Mouse (Mus musculus) heart, embryonic 11.5 days (tissue): ENCODE data around the gene Ppl. TPM values are rescaled to one million over a fixed set of nuclear protein-coding genes. Genes with fewer than 3 reads are reported as not detected.

Experiments
- ATAC-seq: fragments of 200-750 bp; cut with Nextera tagmentation; replicated peaks from 2 replicates; pipeline ENCODE4 v1.8.0; 2017; ENCODE audit warnings: moderate library complexity; ENCODE audit not compliant: insufficient number of reproducible peaks, low FRiP score, low TSS enrichment
- H3K27ac ChIP-seq: fragments of 300-500 bp; sonication (generic); 2 replicates; pipeline ENCODE4 v1.5.1; 2014; ENCODE audit warnings: mild to moderate bottlenecking, low read depth, low read length
- H3K27me3 ChIP-seq: fragments of 300-500 bp; sonication (generic); 2 replicates; pipeline ENCODE4 v1.6.1; 2014; ENCODE audit warnings: mild to moderate bottlenecking, low read length, mixed read lengths; ENCODE audit not compliant: control insufficient read depth, insufficient read depth
- H3K36me3 ChIP-seq: fragments of 300-500 bp; sonication (generic); 2 replicates; pipeline ENCODE4 v1.6.1; 2014; ENCODE audit warnings: mild to moderate bottlenecking, low read length, moderate library complexity, mixed read lengths; ENCODE audit not compliant: control insufficient read depth, insufficient read depth
- H3K4me1 ChIP-seq: fragments of 300-500 bp; sonication (generic); 2 replicates; pipeline ENCODE4 v1.6.1; 2014; ENCODE audit warnings: low read length; ENCODE audit not compliant: control insufficient read depth, insufficient read depth
- H3K4me2 ChIP-seq: fragments of 300-500 bp; sonication (generic); 2 replicates; pipeline ENCODE4 v1.6.1; 2014; ENCODE audit warnings: mild to moderate bottlenecking, moderate library complexity
- H3K4me3 ChIP-seq: fragments of 300-500 bp; sonication (generic); 2 replicates; pipeline ENCODE4 v1.5.1; 2014; ENCODE audit warnings: low read depth, low read length
- H3K9ac ChIP-seq: fragments of 300-500 bp; sonication (generic); 2 replicates; pipeline ENCODE4 v1.6.1; 2014; ENCODE audit warnings: mild to moderate bottlenecking, low read depth, low read length, moderate library complexity
- H3K9me3 ChIP-seq: fragments of 300-500 bp; sonication (generic); replicated peaks from 2 replicates; pipeline ENCODE4 v1.6.1; 2016; ENCODE audit warnings: low read length; ENCODE audit not compliant: control insufficient read depth
- WGBS: fragments of 180-500 bp; shearing (Covaris S2); extraction: QIAGEN DNeasy Blood & Tissue Kit; methylation state at CpG from one replicate; pipeline ENCODE4 v1.1.7; 2014; ENCODE audit not compliant: insufficient replicate concordance; 5-methylcytosine and 5-hydroxymethylcytosine counted together
- polyA plus RNA-seq: library from polyadenylated mRNA; unstranded; fragments of >200 nt; fragmentation: Nextera tagmentation; extraction: Ambion mirVana; gene quantifications from 2 replicates; pipeline ENCODE4 v1.2.1, GENCODE M21; 2014

Gene Ppl
- polyA plus RNA-seq, 1 experiment from 2014 or later = 1.3 TPM

DNA sequence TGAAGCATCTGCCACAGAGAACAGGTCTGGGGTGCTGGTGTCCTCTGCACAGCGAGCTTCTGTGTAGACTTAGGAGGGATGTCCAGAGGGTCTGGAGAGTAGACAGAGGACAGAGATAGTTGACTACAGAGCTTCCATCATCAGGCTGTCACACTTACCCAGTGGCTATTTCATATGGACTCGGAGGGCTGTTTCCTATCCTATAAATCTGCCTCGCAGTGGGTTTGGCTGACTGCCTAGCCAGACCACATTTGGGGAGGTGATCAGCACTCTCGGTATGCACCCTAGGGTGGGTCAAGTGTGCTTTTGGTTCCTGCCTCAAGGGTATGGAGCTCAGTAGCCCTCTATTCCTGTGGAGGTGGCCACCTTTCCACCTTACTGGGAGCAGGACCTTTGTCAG lies 47.0 kb downstream of the Ppl start:
- Histone ChIP-seq H3K27me3 (no peaks in the 10 kb centered on the region), H3K4me3 (no peak overlapping the region), H3K4me2 (no peak overlapping the region), H3K36me3 (peaks cover 25% of the 10 kb centered on the region), H3K4me1 (peaks cover 5% of the 10 kb centered on the region; the same call in 1 of the 2 replicates), H3K9me3 (no peaks in the 10 kb centered on the region), H3K9ac (no peak overlapping the region), H3K27ac (no peak overlapping the region)
- ATAC-seq = no peak
- WGBS = 87% methylated on average over 4 of the region's 4 CpGs

DNA sequence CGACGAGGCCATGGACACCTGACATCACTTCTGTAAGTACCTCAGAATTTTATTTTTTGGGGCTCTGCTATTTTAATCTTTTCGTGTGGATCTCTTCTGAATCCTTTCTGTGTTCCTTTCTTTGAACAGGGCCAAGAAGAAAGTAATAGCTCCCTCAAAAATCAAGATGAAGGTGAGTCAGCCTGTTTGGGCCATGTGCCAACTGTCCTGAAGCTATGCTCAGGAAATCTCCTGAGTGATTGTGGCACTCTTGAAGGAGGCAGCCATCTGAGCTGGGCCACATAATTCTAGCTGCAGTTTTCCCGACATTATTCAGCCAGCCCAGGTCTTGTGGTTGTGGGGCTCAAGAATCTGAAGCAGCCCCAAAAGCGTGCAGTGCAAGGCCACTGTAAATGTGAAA lies 57.9 kb downstream of the Ppl start:
- no peaks in the 10 kb centered on the region for H3K4me1 ChIP-seq
- no peak overlapping the region for H3K4me3 ChIP-seq
- H3K9me3 ChIP-seq = no peaks in the 10 kb centered on the region
- H3K27me3 ChIP-seq = no peaks in the 10 kb centered on the region
- peaks cover 45% of the 10 kb centered on the region for H3K36me3 ChIP-seq
- no peak for ATAC-seq
- H3K9ac ChIP-seq = no peak overlapping the region
- H3K27ac ChIP-seq = no peak overlapping the region
- no peak overlapping the region for H3K4me2 ChIP-seq
- 85% methylated on average over 5 of the region's 5 CpGs for WGBS

DNA sequence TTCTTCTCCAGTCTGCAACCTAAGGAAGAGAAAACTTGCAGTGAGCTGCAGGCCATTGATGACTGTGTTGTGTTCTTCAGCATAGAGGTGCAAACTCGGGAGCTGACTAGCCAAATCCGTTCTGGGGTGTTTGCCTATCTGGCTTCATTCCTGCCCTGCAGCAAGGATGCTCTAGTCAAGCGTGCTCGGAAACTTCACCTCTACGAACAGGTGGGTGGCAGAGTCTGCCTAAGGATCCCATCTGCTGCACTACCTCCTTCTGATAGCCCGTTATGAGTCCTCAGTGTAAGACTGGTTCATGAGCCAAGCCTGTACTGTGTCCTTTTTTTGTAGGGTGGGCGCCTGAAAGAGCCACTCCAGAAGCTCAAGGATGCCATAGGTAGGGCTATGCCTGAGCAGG lies 60.2 kb downstream of the Ppl start:
- H3K27me3 ChIP-seq = no peaks in the 10 kb centered on the region

DNA sequence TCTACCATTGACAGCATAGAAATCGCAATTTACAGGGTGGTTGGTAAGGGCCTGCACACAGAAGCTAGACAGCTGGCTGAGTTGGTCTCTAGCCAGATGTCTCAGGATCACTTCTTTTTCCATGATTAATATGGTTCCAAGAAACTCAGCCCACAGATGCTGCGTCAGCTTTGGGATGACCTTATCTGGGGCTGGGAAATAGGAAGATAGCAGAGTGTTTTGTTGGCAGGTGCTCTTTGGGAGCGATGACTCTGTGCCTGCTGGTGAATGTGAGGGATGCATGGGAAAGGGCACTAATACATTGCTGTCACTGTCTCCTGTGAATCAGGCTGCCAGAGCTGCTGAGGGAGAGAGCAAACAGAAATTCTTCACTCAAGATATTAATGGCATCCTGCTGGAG lies 61.9 kb downstream of the Ppl start:
- no peak overlapping the region for H3K9ac ChIP-seq
- H3K27me3 ChIP-seq = no peaks in the 10 kb centered on the region
- H3K4me1 ChIP-seq = no peaks in the 10 kb centered on the region
- ATAC-seq = no peak
- H3K27ac ChIP-seq = no peak overlapping the region
- no peak overlapping the region for H3K4me3 ChIP-seq
- peaks cover 37% of the 10 kb centered on the region for H3K36me3 ChIP-seq
- no peak overlapping the region for H3K4me2 ChIP-seq
- WGBS = 84% methylated on average over 3 of the region's 3 CpGs
- no peaks in the 10 kb centered on the region for H3K9me3 ChIP-seq

More for the DNA sequence above, 60.2 kb downstream of the Ppl start:
- Histone ChIP-seq H3K27ac (no peak overlapping the region), H3K9ac (no peak overlapping the region), H3K4me2 (no peak overlapping the region), H3K9me3 (no peaks in the 10 kb centered on the region), H3K4me3 (no peak overlapping the region), H3K36me3 (peaks cover 42% of the 10 kb centered on the region), H3K4me1 (no peaks in the 10 kb centered on the region)
- 85% methylated on average over 7 of the region's 7 CpGs for WGBS
- no peak for ATAC-seq

DNA sequence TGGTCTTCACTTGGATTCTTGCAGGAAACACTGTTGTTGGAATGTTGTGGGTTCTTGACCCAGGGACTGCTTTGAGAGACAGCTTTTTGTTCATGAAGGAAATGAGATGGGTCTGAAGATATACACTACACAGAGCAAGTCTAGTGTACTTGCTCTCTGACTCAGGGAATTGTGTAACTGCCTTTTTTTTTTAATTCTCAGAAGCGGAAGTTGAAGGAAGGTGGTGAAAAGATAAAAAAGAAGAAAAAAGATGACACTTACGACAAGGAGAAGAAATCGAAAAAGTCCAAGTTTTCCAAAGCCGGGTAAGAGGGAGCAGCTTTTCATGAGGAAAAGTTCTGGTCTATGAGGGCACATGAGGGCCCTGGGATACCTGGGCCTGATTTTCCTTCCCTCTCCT lies 68.7 kb downstream of the Ppl start:
- no peak overlapping the region for H3K27ac ChIP-seq
- H3K36me3 ChIP-seq = peaks cover 20% of the 10 kb centered on the region
- H3K4me3 ChIP-seq = no peak overlapping the region
- no peak for ATAC-seq
- no peaks in the 10 kb centered on the region for H3K9me3 ChIP-seq
- WGBS = 91% methylated on average over 4 of the region's 4 CpGs
- no peak overlapping the region for H3K9ac ChIP-seq
- no peaks in the 10 kb centered on the region for H3K27me3 ChIP-seq
- H3K4me2 ChIP-seq = no peak overlapping the region
- H3K4me1 ChIP-seq = no peaks in the 10 kb centered on the region

DNA sequence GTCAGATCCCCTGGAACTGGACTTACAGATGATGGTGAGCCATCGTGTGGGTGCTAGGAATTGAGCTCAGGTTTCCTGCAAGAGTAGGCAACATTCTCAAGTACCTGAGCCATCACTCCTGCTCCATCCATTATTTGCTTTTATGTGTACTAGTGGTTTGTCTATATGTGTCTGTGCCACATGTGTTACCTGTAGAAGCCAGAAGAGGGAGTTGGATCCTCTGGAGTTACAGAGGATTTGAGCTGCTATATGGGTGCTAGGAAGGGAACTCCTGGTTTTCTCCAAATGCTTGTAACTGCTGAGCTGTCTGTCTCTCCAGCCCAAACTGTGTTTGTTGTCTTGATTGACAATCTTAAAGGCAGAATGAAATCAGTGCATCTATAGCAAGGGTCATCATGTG lies 74.1 kb downstream of the Ppl start:
- H3K4me1 ChIP-seq = no peaks in the 10 kb centered on the region
- H3K36me3 ChIP-seq = peaks cover 17% of the 10 kb centered on the region; the same call in 1 of the 2 replicates
- no peak overlapping the region for H3K9ac ChIP-seq
- no peak overlapping the region for H3K27ac ChIP-seq
- H3K4me3 ChIP-seq = no peak overlapping the region
- no peaks in the 10 kb centered on the region for H3K9me3 ChIP-seq
- WGBS = 91% methylated on average over 1 of the region's 1 CpGs
- no peaks in the 10 kb centered on the region for H3K27me3 ChIP-seq
- H3K4me2 ChIP-seq = no peak overlapping the region
- ATAC-seq = no peak

DNA sequence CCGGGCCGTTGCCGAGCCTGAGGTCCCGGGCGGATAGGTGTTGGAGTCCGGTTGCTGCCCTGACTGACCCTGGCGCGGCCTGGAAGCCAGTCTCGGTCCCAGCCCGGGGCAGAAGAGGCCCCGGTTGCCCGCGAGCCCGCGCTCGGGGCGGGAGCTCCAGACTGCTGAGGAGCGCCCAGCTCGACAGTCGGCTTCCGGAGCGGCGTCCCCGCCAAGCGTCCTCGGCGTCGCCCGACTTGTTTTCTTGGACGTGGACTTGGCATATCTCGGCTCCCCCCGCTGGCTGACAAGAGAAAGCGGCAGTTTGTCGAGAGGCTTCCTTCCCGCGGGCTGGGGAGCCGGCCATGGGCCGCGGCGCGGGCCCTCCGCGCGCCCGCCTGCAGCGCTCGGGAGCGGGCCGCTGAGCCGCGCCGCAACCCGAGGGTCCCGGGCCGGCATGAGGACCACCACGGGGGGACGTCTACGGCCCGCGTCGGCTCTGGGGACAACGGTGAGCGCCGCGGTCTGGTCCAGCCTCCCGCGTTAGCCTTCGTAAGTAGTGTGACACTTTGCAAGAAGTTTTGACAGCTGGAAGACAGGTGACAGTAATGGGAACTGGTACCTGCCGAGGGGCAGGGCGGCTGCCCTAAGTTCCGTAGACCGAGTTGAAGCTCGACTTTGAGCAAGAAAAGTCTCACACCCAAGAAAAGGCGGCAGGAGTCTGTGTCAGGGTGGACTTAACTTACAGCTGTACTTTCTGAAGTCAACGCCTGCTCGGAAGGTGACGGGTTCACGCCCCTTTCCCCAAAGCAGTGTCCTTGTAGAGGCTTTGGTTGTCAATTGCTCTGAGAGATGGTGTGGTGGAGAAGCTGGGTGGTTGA lies 81.7 kb downstream of the Ppl start:
- H3K27me3 ChIP-seq = no peaks in the 10 kb centered on the region
- H3K4me1 ChIP-seq = peaks cover 14% of the 10 kb centered on the region; the same call in 1 of the 2 replicates
- H3K9ac ChIP-seq = peak overlapping the region; percentile 94
- peak overlapping the region; percentile 96 for H3K4me2 ChIP-seq
- peak overlapping the region; percentile 97 for H3K27ac ChIP-seq
- under 1% methylated on average over 78 of the region's 78 CpGs for WGBS
- H3K36me3 ChIP-seq = peaks cover 16% of the 10 kb centered on the region; the same call in 1 of the 2 replicates
- peak; percentile 62 for ATAC-seq
- peak overlapping the region; percentile 97 for H3K4me3 ChIP-seq
- H3K9me3 ChIP-seq = no peaks in the 10 kb centered on the region

DNA sequence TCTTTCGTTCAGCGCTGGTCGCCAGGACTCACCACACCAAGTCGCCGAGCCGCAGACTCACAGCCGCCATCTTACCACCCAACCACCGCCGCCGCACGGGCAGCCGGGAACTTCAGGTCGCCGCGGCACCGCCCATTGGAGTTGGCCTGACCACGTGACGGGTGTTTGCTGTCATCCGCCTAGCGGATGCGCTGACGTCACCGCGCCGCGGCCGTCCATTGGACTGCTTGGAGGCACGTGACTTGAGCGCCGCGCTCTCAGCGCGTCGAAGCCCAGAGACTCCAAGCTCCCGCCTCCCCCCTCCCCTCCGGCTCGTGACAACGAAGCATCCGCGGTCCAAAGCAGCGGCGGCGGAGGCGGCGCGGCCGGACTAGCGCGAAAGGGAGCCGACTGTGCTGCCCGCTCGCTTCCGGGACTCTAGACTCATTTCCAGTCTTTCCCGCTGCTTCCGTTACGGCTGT lies 82.4 kb downstream of the Ppl start, which contains the start of the genes Glyr1 and Ubn1:
Gene Glyr1 (minus strand): TSS at position 90 of the 461 bp plus-strand sequence.
Gene Ubn1 (plus strand): TSS at position 284 of the 461 bp plus-strand sequence.
- Histone ChIP-seq H3K4me3 (peak within 1 kb of the TSS; percentile 97), H3K4me2 (peak within 1 kb of the TSS; percentile 96), H3K4me1 (peaks cover 14% of the 10 kb centered on the region; the same call in 1 of the 2 replicates), H3K27ac (peak within 1 kb of the TSS; percentile 97), H3K36me3 (peaks cover 16% of the 10 kb centered on the region; the same call in 1 of the 2 replicates), H3K9ac (peak within 1 kb of the TSS; percentile 94), H3K9me3 (no peaks in the 10 kb centered on the region), H3K27me3 (no peaks in the 10 kb centered on the region)
- WGBS = under 1% methylated on average over 56 of the region's 56 CpGs
- peak; percentile 100 for ATAC-seq
